Mouse (Mus musculus) heart, postnatal 14 days (tissue): ENCODE results near the gene Nck1. TPM values are rescaled to one million over a fixed set of nuclear protein-coding genes. Genes with fewer than 3 reads are reported as not detected.

Experiments
- total RNA-seq, 2 experiments: library from RNA; stranded (reverse); gene quantifications; 2 replicates each; pipeline ENCODE4 v1.2.3; 2021

The Nck1 gene
- total RNA-seq, 2 experiments from 2014 or later, result 49.8 to 56.2 TPM

Other genes with a start within 250 kb of the Nck1 start
- 1 to 10 TPM; 1.2 to 1.6 TPM for gene Il20rb, start 59.3 kb downstream of the Nck1 start, total RNA-seq
- 1 to 10 TPM; 3.6 to 5.6 TPM for gene Slc35g2, start 25.0 kb upstream of the Nck1 start, total RNA-seq
- 10 to 100 TPM; 27.4 to 30.9 TPM for gene Stag1, start 51.7 kb upstream of the Nck1 start, total RNA-seq